Mouse (Mus musculus) heart, embryonic 12.5 days (tissue): ENCODE results near the gene Prkn. TPM values are rescaled to one million over a fixed set of nuclear protein-coding genes. Genes with fewer than 3 reads are reported as not detected.

Experiments used
- ATAC-seq: fragments of 200-750 bp; cut with Nextera tagmentation; 2 replicates; pipeline ENCODE4 v1.8.0; 2017; ENCODE audit warnings: moderate TSS enrichment, moderate library complexity; ENCODE audit not compliant: insufficient number of reproducible peaks, low FRiP score
- H3K27ac ChIP-seq: fragments of 300-500 bp; sonication (generic); 2 replicates; pipeline ENCODE4 v1.5.1; 2016; ENCODE audit warnings: mild to moderate bottlenecking, moderate library complexity; ENCODE audit not compliant: poor library complexity, severe bottlenecking
- H3K27me3 ChIP-seq: fragments of 300-500 bp; sonication (generic); replicated peaks from 2 replicates; pipeline ENCODE4 v1.6.1; 2016; ENCODE audit warnings: mild to moderate bottlenecking, moderate library complexity
- H3K36me3 ChIP-seq: fragments of 300-500 bp; sonication (generic); 2 replicates; pipeline ENCODE4 v1.6.1; 2016; ENCODE audit warnings: mild to moderate bottlenecking, moderate library complexity
- H3K4me1 ChIP-seq: fragments of 300-500 bp; sonication (generic); replicated peaks from 2 replicates; pipeline ENCODE4 v1.6.1; 2016; ENCODE audit warnings: mild to moderate bottlenecking
- H3K4me2 ChIP-seq: fragments of 300-500 bp; sonication (generic); 2 replicates; pipeline ENCODE4 v1.6.1; 2016; ENCODE audit warnings: mild to moderate bottlenecking, moderate library complexity
- H3K4me3 ChIP-seq: fragments of 300-500 bp; sonication (generic); 2 replicates; pipeline ENCODE4 v1.5.1; 2016; ENCODE audit warnings: mild to moderate bottlenecking
- H3K9ac ChIP-seq: fragments of 300-500 bp; sonication (generic); 2 replicates; pipeline ENCODE4 v1.6.1; 2016; ENCODE audit warnings: mild to moderate bottlenecking, moderate library complexity
- H3K9me3 ChIP-seq: fragments of 300-500 bp; sonication (generic); replicated peaks from 2 replicates; pipeline ENCODE4 v1.6.1; 2016; ENCODE audit warnings: mild to moderate bottlenecking, moderate library complexity
- WGBS: fragments of 180-500 bp; shearing (Covaris S2); methylation state at CpG from one replicate; pipeline ENCODE4 v1.1.7; 2016; 5-methylcytosine and 5-hydroxymethylcytosine counted together
- polyA plus RNA-seq: library from polyadenylated mRNA; unstranded; fragments of >200 nt; fragmentation: Nextera tagmentation; extraction: Ambion mirVana; gene quantifications from 2 replicates; pipeline ENCODE4 v1.2.1, GENCODE M21; 2016

Prkn gene
- polyA plus RNA-seq, 1 experiment from 2014 or later = 1.5 TPM

- no peak overlapping the region for H3K9ac ChIP-seq
- WGBS = 76% methylated on average over 4 of the region's 4 CpGs
- no peak overlapping the region for H3K4me3 ChIP-seq
- H3K36me3 ChIP-seq = no peaks in the 10 kb centered on the region
- H3K4me2 ChIP-seq = no peak overlapping the region
- H3K9me3 ChIP-seq = no peaks in the 10 kb centered on the region
- no peak for ATAC-seq
- H3K27me3 ChIP-seq = no peaks in the 10 kb centered on the region
- H3K4me1 ChIP-seq = no peaks in the 10 kb centered on the region; the same call in 1 of the 2 replicates
- H3K27ac ChIP-seq = no peak overlapping the region
Measured at GRCm38 (mm10) chr17:11397678-11398077, 557.5 kb downstream of the Prkn start.

- Histone ChIP-seq H3K27me3 (no peaks in the 10 kb centered on the region), H3K4me3 (no peak overlapping the region), H3K27ac (no peak overlapping the region), H3K4me1 (no peaks in the 10 kb centered on the region), H3K36me3 (no peaks in the 10 kb centered on the region), H3K9ac (no peak overlapping the region), H3K4me2 (no peak overlapping the region), H3K9me3 (no peaks in the 10 kb centered on the region)
- ATAC-seq = no peak
- 79% methylated on average over 2 of the region's 2 CpGs for WGBS
Measured at GRCm38 (mm10) chr17:11402225-11402875, 562.2 kb downstream of the Prkn start.

- no peak for ATAC-seq
- H3K4me3 ChIP-seq = no peak overlapping the region
- no peaks in the 10 kb centered on the region for H3K36me3 ChIP-seq
- no peaks in the 10 kb centered on the region for H3K27me3 ChIP-seq
- H3K9ac ChIP-seq = no peak overlapping the region
- H3K27ac ChIP-seq = no peak overlapping the region
- 13% methylated on average over 10 of the region's 10 CpGs for WGBS
- no peak overlapping the region for H3K4me2 ChIP-seq
- H3K9me3 ChIP-seq = no peaks in the 10 kb centered on the region
- peaks cover 6% of the 10 kb centered on the region; the same call in 1 of the 2 replicates for H3K4me1 ChIP-seq
Measured at GRCm38 (mm10) chr17:11411414-11411813, 571.2 kb downstream of the Prkn start.

GRCm38 (mm10) chr17:11413688-11414087 lies 573.5 kb downstream of the Prkn start:
- H3K27me3 ChIP-seq = no peaks in the 10 kb centered on the region
- no peak overlapping the region for H3K27ac ChIP-seq
- no peak overlapping the region for H3K9ac ChIP-seq
- no peak overlapping the region for H3K4me3 ChIP-seq
- H3K36me3 ChIP-seq = no peaks in the 10 kb centered on the region
- no peak overlapping the region for H3K4me2 ChIP-seq
- ATAC-seq = no peak
- 65% methylated on average over 5 of the region's 5 CpGs for WGBS
- peaks cover 6% of the 10 kb centered on the region; the same call in 1 of the 2 replicates for H3K4me1 ChIP-seq
- no peaks in the 10 kb centered on the region for H3K9me3 ChIP-seq

- Histone ChIP-seq H3K4me1 (peaks cover 6% of the 10 kb centered on the region; the same call in 1 of the 2 replicates), H3K9me3 (no peaks in the 10 kb centered on the region), H3K4me2 (no peak overlapping the region), H3K36me3 (no peaks in the 10 kb centered on the region), H3K4me3 (no peak overlapping the region), H3K27me3 (no peaks in the 10 kb centered on the region), H3K27ac (no peak overlapping the region), H3K9ac (no peak overlapping the region)
- ATAC-seq = no peak
- 69% methylated on average over 4 of the region's 4 CpGs for WGBS
Measured at GRCm38 (mm10) chr17:11414288-11414687, 574.1 kb downstream of the Prkn start.

- H3K9me3 ChIP-seq = no peaks in the 10 kb centered on the region
- H3K36me3 ChIP-seq = no peaks in the 10 kb centered on the region
- ATAC-seq = no peak
- H3K9ac ChIP-seq = no peak overlapping the region
- no peaks in the 10 kb centered on the region for H3K27me3 ChIP-seq
- H3K4me1 ChIP-seq = no peaks in the 10 kb centered on the region; the same call in 1 of the 2 replicates
- no peak overlapping the region for H3K4me3 ChIP-seq
- H3K4me2 ChIP-seq = no peak overlapping the region
- no peak overlapping the region for H3K27ac ChIP-seq
- 61% methylated on average over 3 of the region's 3 CpGs for WGBS
Measured at GRCm38 (mm10) chr17:11417150-11417549, 577.0 kb downstream of the Prkn start.

GRCm38 (mm10) chr17:11419484-11419883 lies 579.3 kb downstream of the Prkn start:
- no peak overlapping the region for H3K27ac ChIP-seq
- no peak for ATAC-seq
- H3K9me3 ChIP-seq = no peaks in the 10 kb centered on the region
- no peak overlapping the region for H3K4me2 ChIP-seq
- no peaks in the 10 kb centered on the region for H3K27me3 ChIP-seq
- H3K36me3 ChIP-seq = no peaks in the 10 kb centered on the region
- 81% methylated on average over 3 of the region's 3 CpGs for WGBS
- no peaks in the 10 kb centered on the region; the same call in 1 of the 2 replicates for H3K4me1 ChIP-seq
- H3K9ac ChIP-seq = no peak overlapping the region
- no peak overlapping the region for H3K4me3 ChIP-seq

GRCm38 (mm10) chr17:11420839-11421238 lies 580.7 kb downstream of the Prkn start:
- no peak overlapping the region for H3K4me2 ChIP-seq
- H3K9ac ChIP-seq = no peak overlapping the region

GRCm38 (mm10) chr17:11421264-11421940 lies 581.2 kb downstream of the Prkn start:
- 53% methylated on average over 5 of the region's 5 CpGs for WGBS
- H3K9ac ChIP-seq = no peak overlapping the region

More at GRCm38 (mm10) chr17:11420839-11421238, 580.7 kb downstream of the Prkn start:
- H3K27me3 ChIP-seq = no peaks in the 10 kb centered on the region
- WGBS = 84% methylated on average over 6 of the region's 6 CpGs
- no peaks in the 10 kb centered on the region for H3K36me3 ChIP-seq
- H3K4me3 ChIP-seq = no peak overlapping the region
- H3K4me1 ChIP-seq = no peaks in the 10 kb centered on the region; the same call in 1 of the 2 replicates
- ATAC-seq = no peak
- no peaks in the 10 kb centered on the region for H3K9me3 ChIP-seq
- no peak overlapping the region for H3K27ac ChIP-seq

GRCm38 (mm10) chr17:11431323-11431722 lies 591.1 kb downstream of the Prkn start:
- H3K9ac ChIP-seq = no peak overlapping the region
- no peak for ATAC-seq
- H3K4me2 ChIP-seq = no peak overlapping the region
- H3K36me3 ChIP-seq = no peaks in the 10 kb centered on the region
- no peaks in the 10 kb centered on the region for H3K27me3 ChIP-seq
- WGBS = 54% methylated on average over 2 of the region's 2 CpGs
- H3K4me3 ChIP-seq = no peak overlapping the region
- peaks cover 5% of the 10 kb centered on the region; the same call in 1 of the 2 replicates for H3K9me3 ChIP-seq
- no peak overlapping the region for H3K27ac ChIP-seq
- H3K4me1 ChIP-seq = no peaks in the 10 kb centered on the region

More at GRCm38 (mm10) chr17:11421264-11421940, 581.2 kb downstream of the Prkn start:
- H3K27me3 ChIP-seq = no peaks in the 10 kb centered on the region
- H3K4me2 ChIP-seq = no peak overlapping the region
- ATAC-seq = no peak
- no peak overlapping the region for H3K4me3 ChIP-seq
- no peaks in the 10 kb centered on the region for H3K9me3 ChIP-seq
- no peaks in the 10 kb centered on the region for H3K36me3 ChIP-seq
- no peaks in the 10 kb centered on the region; the same call in 1 of the 2 replicates for H3K4me1 ChIP-seq
- H3K27ac ChIP-seq = no peak overlapping the region

GRCm38 (mm10) chr17:11432593-11432992 lies 592.4 kb downstream of the Prkn start:
- Histone ChIP-seq H3K27me3 (no peaks in the 10 kb centered on the region), H3K27ac (no peak overlapping the region), H3K4me3 (no peak overlapping the region), H3K36me3 (no peaks in the 10 kb centered on the region), H3K9me3 (peaks cover 5% of the 10 kb centered on the region; the same call in 1 of the 2 replicates), H3K4me2 (no peak overlapping the region), H3K4me1 (no peaks in the 10 kb centered on the region), H3K9ac (no peak overlapping the region)
- 85% methylated on average over 2 of the region's 2 CpGs for WGBS
- no peak for ATAC-seq
